Mouse (Mus musculus): ENCODE measurements around the gene Lhfpl3. TPM values are rescaled to one million over a fixed set of nuclear protein-coding genes. Genes with fewer than 3 reads are reported as not detected.

Gene Lhfpl3
- total and polyA plus RNA-seq, 2 experiments from 2014 or later = 0.18 TPM; not detected in 1

DNA sequence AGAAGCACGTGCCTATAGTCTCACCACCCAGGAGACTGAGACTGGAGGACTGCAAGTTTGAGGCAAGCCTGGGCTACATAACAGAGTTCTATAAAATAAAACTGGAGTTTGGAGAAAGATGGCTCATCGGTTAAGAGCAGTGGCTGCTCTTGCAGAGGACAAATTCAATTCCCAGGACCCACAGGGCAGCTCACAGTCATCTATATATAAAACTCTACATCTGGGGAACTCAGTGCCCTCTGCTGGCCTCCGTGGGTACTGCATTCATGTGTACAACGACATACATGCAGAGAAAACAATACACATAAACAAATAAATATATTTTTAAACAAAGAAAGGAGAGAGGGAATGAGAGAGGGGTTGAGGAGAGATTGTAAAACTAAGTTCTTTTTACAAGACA, 501.1 kb downstream of the Lhfpl3 start:
- Histone ChIP-seq H3K9me3 (replicated peaks; ENCODE audit: control insufficient read depth, low read length) (no peaks in the 10 kb centered on the region), H3K4me1 (ENCODE audit: control insufficient read depth, insufficient read depth) (peaks cover 16% of the 10 kb centered on the region), H3K9ac (replicated peaks; ENCODE audit: low read depth, low read length) (no peak overlapping the region), H3K27ac (ENCODE audit: low read depth) (no peak overlapping the region), H3K27me3 (ENCODE audit: control insufficient read depth, insufficient read depth, low read length) (no peaks in the 10 kb centered on the region), H3K36me3 (replicated peaks; ENCODE audit: control insufficient read depth, insufficient read depth, low read length) (no peaks in the 10 kb centered on the region), H3K4me2 (ENCODE audit: low read depth, low read length) (no peak overlapping the region), H3K4me3 (ENCODE audit: low read depth, low read length) (no peak overlapping the region)
- TF ChIP-seq CTCF (IDR thresholded peaks at IDR 0.05; ENCODE audit: low read depth) (peak; percentile 62), EP300 (IDR thresholded peaks at IDR 0.05; ENCODE audit: low read depth) (no peak)
- no peak for DNase-seq (ENCODE audit: low spot score)
- no peak for ATAC-seq (ENCODE audit: insufficient read depth, low read depth)
- WGBS = 34% methylated on average over 4 of the region's 4 CpGs

- no peak overlapping the region for H3K4me3 ChIP-seq (ENCODE audit: low read depth, low read length)
- 62% methylated on average over 1 of the region's 1 CpGs for WGBS
- no peak for DNase-seq (ENCODE audit: low spot score)
- TF ChIP-seq CTCF (IDR thresholded peaks at IDR 0.05; ENCODE audit: low read depth) (no peak), EP300 (IDR thresholded peaks at IDR 0.05; ENCODE audit: low read depth) (no peak)
- no peak overlapping the region for H3K27ac ChIP-seq (ENCODE audit: low read depth)
- H3K27me3 ChIP-seq (ENCODE audit: control insufficient read depth, insufficient read depth, low read length) = no peaks in the 10 kb centered on the region
- no peaks in the 10 kb centered on the region for H3K9me3 ChIP-seq (replicated peaks; ENCODE audit: control insufficient read depth, low read length)
- no peak overlapping the region for H3K4me2 ChIP-seq (ENCODE audit: low read depth, low read length)
- ATAC-seq (ENCODE audit: insufficient read depth, low read depth) = no peak
- H3K4me1 ChIP-seq (ENCODE audit: control insufficient read depth, insufficient read depth) = peaks cover 19% of the 10 kb centered on the region
- H3K36me3 ChIP-seq (replicated peaks; ENCODE audit: control insufficient read depth, insufficient read depth, low read length) = no peaks in the 10 kb centered on the region
- H3K9ac ChIP-seq (replicated peaks; ENCODE audit: low read depth, low read length) = no peak overlapping the region
These were observed 501.9 kb downstream of the Lhfpl3 start for GRCm38 (mm10) chr5:23247784-23248183.

DNA sequence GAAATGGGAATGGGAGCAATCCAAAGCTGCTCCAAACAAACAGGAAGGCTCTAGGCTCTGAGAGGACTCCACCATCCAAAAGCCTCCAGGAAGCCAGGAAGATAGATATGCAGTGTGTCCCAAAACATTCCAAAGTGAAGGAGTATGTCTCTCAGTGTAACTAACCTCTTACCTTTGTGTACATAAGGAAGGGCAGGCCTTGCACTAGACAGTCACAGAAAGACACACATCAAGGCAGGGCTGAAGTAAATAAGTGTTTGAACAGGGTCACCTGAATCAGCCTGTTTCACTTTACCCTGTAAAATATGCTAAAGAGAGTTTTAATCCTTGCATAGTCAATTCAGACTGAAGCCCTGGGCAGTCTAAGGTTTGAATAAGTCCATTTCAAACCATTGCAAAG, 502.4 kb downstream of the Lhfpl3 start:
- Histone ChIP-seq H3K27me3 (ENCODE audit: control insufficient read depth, insufficient read depth, low read length) (no peaks in the 10 kb centered on the region), H3K4me3 (ENCODE audit: low read depth, low read length) (no peak overlapping the region), H3K9ac (replicated peaks; ENCODE audit: low read depth, low read length) (no peak overlapping the region), H3K36me3 (replicated peaks; ENCODE audit: control insufficient read depth, insufficient read depth, low read length) (no peaks in the 10 kb centered on the region), H3K27ac (ENCODE audit: low read depth) (no peak overlapping the region), H3K9me3 (replicated peaks; ENCODE audit: control insufficient read depth, low read length) (no peaks in the 10 kb centered on the region), H3K4me1 (ENCODE audit: control insufficient read depth, insufficient read depth) (peaks cover 19% of the 10 kb centered on the region), H3K4me2 (ENCODE audit: low read depth, low read length) (no peak overlapping the region)
- ATAC-seq (ENCODE audit: insufficient read depth, low read depth) (no peak), DNase-seq (ENCODE audit: low spot score) (no peak)
- TF ChIP-seq EP300 (IDR thresholded peaks at IDR 0.05; ENCODE audit: low read depth) (no peak), CTCF (IDR thresholded peaks at IDR 0.05; ENCODE audit: low read depth) (no peak)

- Histone ChIP-seq H3K4me2 (ENCODE audit: low read depth, low read length) (no peak overlapping the region), H3K9ac (replicated peaks; ENCODE audit: low read depth, low read length) (no peak overlapping the region), H3K4me3 (ENCODE audit: low read depth, low read length) (no peak overlapping the region), H3K36me3 (replicated peaks; ENCODE audit: control insufficient read depth, insufficient read depth, low read length) (no peaks in the 10 kb centered on the region), H3K27ac (ENCODE audit: low read depth) (peak overlapping the region; percentile 75), H3K4me1 (ENCODE audit: control insufficient read depth, insufficient read depth) (peaks cover 19% of the 10 kb centered on the region), H3K27me3 (ENCODE audit: control insufficient read depth, insufficient read depth, low read length) (no peaks in the 10 kb centered on the region), H3K9me3 (replicated peaks; ENCODE audit: control insufficient read depth, low read length) (no peaks in the 10 kb centered on the region)
- no peak for DNase-seq (ENCODE audit: low spot score)
- 30% methylated on average over 9 of the region's 9 CpGs for WGBS
- TF ChIP-seq CTCF (IDR thresholded peaks at IDR 0.05; ENCODE audit: low read depth) (no peak), EP300 (IDR thresholded peaks at IDR 0.05; ENCODE audit: low read depth) (no peak)
- no peak for ATAC-seq (ENCODE audit: insufficient read depth, low read depth)
These were observed 504.3 kb downstream of the Lhfpl3 start for GRCm38 (mm10) chr5:23249896-23250875.

- Histone ChIP-seq H3K36me3 (replicated peaks; ENCODE audit: control insufficient read depth, insufficient read depth, low read length) (no peaks in the 10 kb centered on the region), H3K9ac (replicated peaks; ENCODE audit: low read depth, low read length) (peak overlapping the region; percentile 46), H3K4me2 (ENCODE audit: low read depth, low read length) (peak overlapping the region; percentile 56), H3K4me1 (ENCODE audit: control insufficient read depth, insufficient read depth) (peaks cover 19% of the 10 kb centered on the region), H3K27ac (ENCODE audit: low read depth) (peak overlapping the region; percentile 75), H3K27me3 (ENCODE audit: control insufficient read depth, insufficient read depth, low read length) (no peaks in the 10 kb centered on the region), H3K9me3 (replicated peaks; ENCODE audit: control insufficient read depth, low read length) (no peaks in the 10 kb centered on the region), H3K4me3 (ENCODE audit: low read depth, low read length) (peak overlapping the region; percentile 31)
- WGBS = 3% methylated on average over 12 of the region's 12 CpGs
- peak; percentile 87 for ATAC-seq (ENCODE audit: insufficient read depth, low read depth)
- peak; percentile 84 for DNase-seq (ENCODE audit: low spot score)
- TF ChIP-seq EP300 (IDR thresholded peaks at IDR 0.05; ENCODE audit: low read depth) = peak; percentile 91
- peak; percentile 78 for TF ChIP-seq CTCF (IDR thresholded peaks at IDR 0.05; ENCODE audit: low read depth)
These were observed 505.8 kb downstream of the Lhfpl3 start for GRCm38 (mm10) chr5:23251462-23252224.
